Mouse (Mus musculus) stomach, embryonic 15.5 days (tissue): Measurements from ENCODE around the gene Ppp3r2. TPM values are rescaled to one million over a fixed set of nuclear protein-coding genes. Genes with fewer than 3 reads are reported as not detected.
A peak's percentile ranks its signal among the peaks of the same experiment; 100 is the strongest.

Experiments used
- ATAC-seq: fragments of 200-750 bp; cut with Nextera tagmentation; 2 replicates; pipeline ENCODE4 v1.8.0; 2017; ENCODE audit warnings: low read depth, moderate number of reproducible peaks, moderate TSS enrichment; ENCODE audit not compliant: insufficient read depth, low FRiP score
- H3K27ac ChIP-seq: fragments of 300-500 bp; sonication (generic); 2 replicates; pipeline ENCODE4 v1.5.1; 2015; ENCODE audit warnings: mild to moderate bottlenecking, inconsistent platforms
- H3K27me3 ChIP-seq: fragments of 300-500 bp; sonication (generic); replicated peaks from 2 replicates; pipeline ENCODE4 v1.6.1; 2015; ENCODE audit warnings: inconsistent platforms
- H3K36me3 ChIP-seq: fragments of 300-500 bp; sonication (generic); 2 replicates; pipeline ENCODE4 v1.6.1; 2015; ENCODE audit warnings: inconsistent platforms
- H3K4me1 ChIP-seq: fragments of 300-500 bp; sonication (generic); 2 replicates; pipeline ENCODE4 v1.6.1; 2015; ENCODE audit warnings: inconsistent platforms
- H3K4me2 ChIP-seq: fragments of 300-500 bp; sonication (generic); 2 replicates; pipeline ENCODE4 v1.6.1; 2015; ENCODE audit warnings: mild to moderate bottlenecking, inconsistent platforms
- H3K4me3 ChIP-seq: fragments of 300-500 bp; sonication (generic); replicated peaks from 2 replicates; pipeline ENCODE4 v1.5.1; 2015; ENCODE audit warnings: inconsistent platforms
- H3K9ac ChIP-seq: fragments of 300-500 bp; sonication (generic); 2 replicates; pipeline ENCODE4 v1.6.1; 2015; ENCODE audit warnings: inconsistent platforms
- H3K9me3 ChIP-seq: fragments of 300-500 bp; sonication (generic); 2 replicates; pipeline ENCODE4 v1.6.1; 2016; ENCODE audit warnings: inconsistent platforms
- WGBS: fragments of 180-500 bp; shearing (Covaris S2); methylation state at CpG from one replicate; pipeline ENCODE4 v1.1.7; 2015; 5-methylcytosine and 5-hydroxymethylcytosine counted together
- polyA plus RNA-seq: library from polyadenylated mRNA; unstranded; fragments of >200 nt; fragmentation: Nextera tagmentation; extraction: Ambion mirVana; gene quantifications from 2 replicates; pipeline ENCODE4 v1.2.1, GENCODE M21; 2015

Gene Ppp3r2
- polyA plus RNA-seq, 1 experiment from 2014 or later: 0.09 TPM

- no peak for ATAC-seq
- peaks cover 39% of the 10 kb centered on the region for H3K36me3 ChIP-seq
These were observed 41.9 kb downstream of the Ppp3r2 start for GRCm38 (mm10) chr4:49639913-49640312.

GRCm38 (mm10) chr4:49637821-49638220, 44.0 kb downstream of the Ppp3r2 start:
- no peak overlapping the region for H3K4me3 ChIP-seq
- no peaks in the 10 kb centered on the region for H3K4me1 ChIP-seq
- H3K9me3 ChIP-seq: no peaks in the 10 kb centered on the region
- peaks cover 29% of the 10 kb centered on the region for H3K36me3 ChIP-seq
- ATAC-seq: no peak
- H3K4me2 ChIP-seq: no peak overlapping the region
- H3K9ac ChIP-seq: no peak overlapping the region
- H3K27me3 ChIP-seq: no peaks in the 10 kb centered on the region
- 93% methylated on average over 11 of the region's 11 CpGs for WGBS
- no peak overlapping the region for H3K27ac ChIP-seq

More at GRCm38 (mm10) chr4:49639913-49640312, 41.9 kb downstream of the Ppp3r2 start:
- Histone ChIP-seq H3K4me1 (no peaks in the 10 kb centered on the region), H3K9ac (no peak overlapping the region), H3K27me3 (no peaks in the 10 kb centered on the region), H3K4me3 (no peak overlapping the region), H3K9me3 (no peaks in the 10 kb centered on the region), H3K27ac (no peak overlapping the region), H3K4me2 (no peak overlapping the region)
- WGBS: 47% methylated on average over 2 of the region's 2 CpGs

GRCm38 (mm10) chr4:49632139-49632481, 49.7 kb downstream of the Ppp3r2 start:
- H3K36me3 ChIP-seq: peaks cover 7% of the 10 kb centered on the region; the same call in 1 of the 2 replicates
- WGBS: under 1% methylated on average over 30 of the region's 30 CpGs
- no peaks in the 10 kb centered on the region for H3K9me3 ChIP-seq
- peak overlapping the region; percentile 68 for H3K4me2 ChIP-seq
- peak overlapping the region; percentile 94 for H3K27ac ChIP-seq
- H3K4me3 ChIP-seq: peak overlapping the region; percentile 83
- no peak; the same call in 1 of the 2 replicates for ATAC-seq
- H3K9ac ChIP-seq: peak overlapping the region; percentile 84
- no peaks in the 10 kb centered on the region for H3K27me3 ChIP-seq
- no peaks in the 10 kb centered on the region for H3K4me1 ChIP-seq

GRCm38 (mm10) chr4:49631319-49632138, 50.3 kb downstream of the Ppp3r2 start, which contains the start of gene Rnf20:
TSS of gene Rnf20 (plus strand) at chr4:49632006.
- 2% methylated on average over 37 of the region's 37 CpGs for WGBS

GRCm38 (mm10) chr4:49628941-49629340, 52.9 kb downstream of the Ppp3r2 start:
- Histone ChIP-seq H3K4me3 (no peak overlapping the region), H3K9ac (no peak overlapping the region), H3K36me3 (no peaks in the 10 kb centered on the region), H3K27ac (no peak overlapping the region), H3K27me3 (no peaks in the 10 kb centered on the region), H3K4me2 (no peak overlapping the region), H3K9me3 (no peaks in the 10 kb centered on the region), H3K4me1 (no peaks in the 10 kb centered on the region)
- WGBS: 80% methylated on average over 5 of the region's 5 CpGs
- no peak for ATAC-seq

More at GRCm38 (mm10) chr4:49631319-49632138, 50.3 kb downstream of the Ppp3r2 start, which contains the start of gene Rnf20:
- Histone ChIP-seq H3K9me3 (no peaks in the 10 kb centered on the region), H3K4me2 (peak within 1 kb of the TSS; percentile 68), H3K4me3 (peak within 1 kb of the TSS; percentile 83), H3K4me1 (no peaks in the 10 kb centered on the region), H3K27me3 (no peaks in the 10 kb centered on the region), H3K27ac (peak within 1 kb of the TSS; percentile 94), H3K9ac (peak within 1 kb of the TSS; percentile 84), H3K36me3 (peaks cover 7% of the 10 kb centered on the region; the same call in 1 of the 2 replicates)
- peak; percentile 96 for ATAC-seq

Other genes starting within 250 kb of the Ppp3r2 start
- gene Acnat1, start 208.1 kb downstream of the Ppp3r2 start, polyA plus RNA-seq: 1.7 and 2.3 TPM in 2 replicates
- 0.09 and 0.24 TPM in 2 replicates for gene Baat, start 175.5 kb downstream of the Ppp3r2 start, polyA plus RNA-seq
- gene Mrpl50, start 160.9 kb downstream of the Ppp3r2 start, polyA plus RNA-seq: 85.6 and 91.3 TPM in 2 replicates
- gene Zfp189, start 160.8 kb downstream of the Ppp3r2 start, polyA plus RNA-seq: 6.0 and 7.0 TPM in 2 replicates
- 77.3 and 88.5 TPM in 2 replicates for gene Aldob, start 132.5 kb downstream of the Ppp3r2 start, polyA plus RNA-seq
- gene Tmem246, start 84.1 kb downstream of the Ppp3r2 start, polyA plus RNA-seq: 26.7 and 29.2 TPM in 2 replicates
- gene Rnf20, start 50.0 kb downstream of the Ppp3r2 start, polyA plus RNA-seq: 34.6 and 36.8 TPM in 2 replicates
- gene Grin3a, start 163.7 kb upstream of the Ppp3r2 start, polyA plus RNA-seq: 1.3 and 2.1 TPM in 2 replicates